Mouse (Mus musculus): ENCODE measurements around the gene Pitpnm2. TPM values are rescaled to one million over a fixed set of nuclear protein-coding genes. Genes with fewer than 3 reads are reported as not detected.

The Pitpnm2 gene
- polyA plus RNA-seq, 1 experiment: 4.0 TPM

GRCm38 (mm10) chr5:124075716-124076115, 173.8 kb downstream of the Pitpnm2 start:
- Histone ChIP-seq H3K4me3 (ENCODE audit: insufficient read depth, poor library complexity, severe bottlenecking) (no peak overlapping the region), H3K27me3 (ENCODE audit: control insufficient read depth, insufficient read depth, insufficient read length) (no peaks in the 10 kb centered on the region), H3K79me3 (ENCODE audit: low read depth) (no peaks in the 10 kb centered on the region), H3ac (ENCODE audit: control insufficient read depth, insufficient read length, low read depth) (peak overlapping the region; percentile 36), H3K36me3 (ENCODE audit: control insufficient read depth, insufficient read depth) (no peaks in the 10 kb centered on the region), H3K79me2 (ENCODE audit: control insufficient read depth, insufficient read depth) (no peaks in the 10 kb centered on the region)
- TF ChIP-seq MAX (IDR thresholded peaks at IDR 0.05): no peak
- no peak for TF ChIP-seq USF1 (IDR thresholded peaks at IDR 0.05; ENCODE audit: low read depth)
- TF ChIP-seq MYOD1 (IDR thresholded peaks at IDR 0.05; ENCODE audit: control insufficient read depth, insufficient read length, low read depth): no peak
- no peak for TF ChIP-seq FOSL1 (IDR thresholded peaks at IDR 0.05; ENCODE audit: insufficient read depth, low read length, poor library complexity, severe bottlenecking)
- TF ChIP-seq CTCF (IDR thresholded peaks at IDR 0.05; ENCODE audit: control insufficient read depth, insufficient read depth, insufficient read length): no peak
- TF ChIP-seq MYOG (IDR thresholded peaks at IDR 0.05; ENCODE audit: control insufficient read depth, extremely low read depth, insufficient read length): no peak
- no peak for TF ChIP-seq CEBPB (IDR thresholded peaks at IDR 0.05; ENCODE audit: low read depth)

DNA sequence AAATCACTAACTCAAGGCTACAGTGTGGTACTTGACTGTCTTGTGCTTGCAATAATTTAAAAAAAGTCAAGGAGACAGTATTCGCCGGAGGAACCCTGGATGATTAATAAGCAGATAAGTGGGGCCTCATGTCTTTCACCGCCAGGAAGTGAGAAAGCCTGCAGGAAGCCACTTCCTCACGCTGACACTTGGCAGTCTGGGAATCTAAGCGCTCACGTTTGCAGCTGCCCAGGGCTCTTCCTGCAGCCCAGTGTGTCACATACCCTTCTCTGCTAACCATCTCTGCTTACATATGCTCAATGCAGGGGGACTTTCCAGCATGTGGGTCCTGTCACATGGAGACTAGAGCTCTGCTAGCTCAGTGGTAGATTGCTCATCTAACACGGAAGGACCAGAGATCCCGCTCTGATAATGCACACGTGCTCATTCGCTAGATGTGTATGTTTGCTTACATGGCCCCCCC, 174.7 kb downstream of the Pitpnm2 start:
- Histone ChIP-seq H3K4me3 (ENCODE audit: insufficient read depth, poor library complexity, severe bottlenecking) (no peak overlapping the region), H3K36me3 (ENCODE audit: control insufficient read depth, insufficient read depth) (no peaks in the 10 kb centered on the region), H3K27me3 (ENCODE audit: control insufficient read depth, insufficient read depth, insufficient read length) (no peaks in the 10 kb centered on the region), H3K79me2 (ENCODE audit: control insufficient read depth, insufficient read depth) (no peaks in the 10 kb centered on the region), H3K79me3 (ENCODE audit: low read depth) (no peaks in the 10 kb centered on the region), H3ac (ENCODE audit: control insufficient read depth, insufficient read length, low read depth) (peak overlapping the region; percentile 26)
- TF ChIP-seq MYOG (IDR thresholded peaks at IDR 0.05; ENCODE audit: control insufficient read depth, extremely low read depth, insufficient read length): no peak
- TF ChIP-seq FOSL1 (IDR thresholded peaks at IDR 0.05; ENCODE audit: insufficient read depth, low read length, poor library complexity, severe bottlenecking): no peak
- no peak for TF ChIP-seq CEBPB (IDR thresholded peaks at IDR 0.05; ENCODE audit: low read depth)
- peak; percentile 22 for TF ChIP-seq USF1 (IDR thresholded peaks at IDR 0.05; ENCODE audit: low read depth)
- TF ChIP-seq MAX (IDR thresholded peaks at IDR 0.05): no peak
- TF ChIP-seq MYOD1 (IDR thresholded peaks at IDR 0.05; ENCODE audit: control insufficient read depth, insufficient read length, low read depth): peak; percentile 86
- no peak for TF ChIP-seq CTCF (IDR thresholded peaks at IDR 0.05; ENCODE audit: control insufficient read depth, insufficient read depth, insufficient read length)

- Histone ChIP-seq H3K79me2 (ENCODE audit: control insufficient read depth, insufficient read depth) (no peaks in the 10 kb centered on the region), H3K4me3 (ENCODE audit: insufficient read depth, poor library complexity, severe bottlenecking) (no peak overlapping the region), H3K27me3 (ENCODE audit: control insufficient read depth, insufficient read depth, insufficient read length) (no peaks in the 10 kb centered on the region)
Observed at GRCm38 (mm10) chr5:124073682-124074081, 175.9 kb downstream of the Pitpnm2 start.

GRCm38 (mm10) chr5:124069657-124070056, 179.9 kb downstream of the Pitpnm2 start:
- Histone ChIP-seq H3K4me3 (ENCODE audit: insufficient read depth, poor library complexity, severe bottlenecking) (no peak overlapping the region), H3K79me2 (ENCODE audit: control insufficient read depth, insufficient read depth) (no peaks in the 10 kb centered on the region), H3K27me3 (ENCODE audit: control insufficient read depth, insufficient read depth, insufficient read length) (no peaks in the 10 kb centered on the region), H3K79me3 (ENCODE audit: low read depth) (no peaks in the 10 kb centered on the region), H3ac (ENCODE audit: control insufficient read depth, insufficient read length, low read depth) (no peak overlapping the region), H3K36me3 (ENCODE audit: control insufficient read depth, insufficient read depth) (no peaks in the 10 kb centered on the region)
- TF ChIP-seq USF1 (IDR thresholded peaks at IDR 0.05; ENCODE audit: low read depth) (no peak), CEBPB (IDR thresholded peaks at IDR 0.05; ENCODE audit: low read depth) (no peak)

More at GRCm38 (mm10) chr5:124073682-124074081, 175.9 kb downstream of the Pitpnm2 start:
- Histone ChIP-seq H3ac (ENCODE audit: control insufficient read depth, insufficient read length, low read depth) (no peak overlapping the region), H3K79me3 (ENCODE audit: low read depth) (no peaks in the 10 kb centered on the region), H3K36me3 (ENCODE audit: control insufficient read depth, insufficient read depth) (no peaks in the 10 kb centered on the region)
- TF ChIP-seq MYOD1 (IDR thresholded peaks at IDR 0.05; ENCODE audit: control insufficient read depth, insufficient read length, low read depth): no peak

Other genes starting within 250 kb of the Pitpnm2 start
- 40.7 TPM for gene Vps37b, start 217.5 kb downstream of the Pitpnm2 start, polyA plus RNA-seq (2012; fragmentation: generic; extraction: Trizol)
- gene Abcb9, start 154.0 kb downstream of the Pitpnm2 start, polyA plus RNA-seq (2012; fragmentation: generic; extraction: Trizol): 0.46 TPM
- 10.7 TPM for gene Ogfod2, start 137.5 kb downstream of the Pitpnm2 start, polyA plus RNA-seq (2012; fragmentation: generic; extraction: Trizol)
- 79.6 TPM for gene Arl6ip4, start 133.7 kb downstream of the Pitpnm2 start, polyA plus RNA-seq (2012; fragmentation: generic; extraction: Trizol)
- 3.1 TPM for gene Mphosph9, start 78.2 kb upstream of the Pitpnm2 start, polyA plus RNA-seq (2012; fragmentation: generic; extraction: Trizol)
- gene 2810006K23Rik, start 78.3 kb upstream of the Pitpnm2 start, polyA plus RNA-seq (2012; fragmentation: generic; extraction: Trizol): 7.8 TPM
- gene Cdk2ap1, start 113.3 kb upstream of the Pitpnm2 start, polyA plus RNA-seq (2012; fragmentation: generic; extraction: Trizol): 321 TPM
- 13.0 TPM for gene Sbno1, start 176.2 kb upstream of the Pitpnm2 start, polyA plus RNA-seq (2012; fragmentation: generic; extraction: Trizol)
- gene Kmt5a, start 190.2 kb upstream of the Pitpnm2 start, polyA plus RNA-seq (2012; fragmentation: generic; extraction: Trizol): 91.5 TPM
- 22.8 TPM for gene Rilpl2, start 228.6 kb upstream of the Pitpnm2 start, polyA plus RNA-seq (2012; fragmentation: generic; extraction: Trizol)
- 23.8 TPM for gene Snrnp35, start 233.4 kb upstream of the Pitpnm2 start, polyA plus RNA-seq (2012; fragmentation: generic; extraction: Trizol)